Mouse (Mus musculus) gastrocnemius, adult 18-20 months (tissue): ENCODE data around the gene Tuba8. TPM values are rescaled to one million over a fixed set of nuclear protein-coding genes. Genes with fewer than 3 reads are reported as not detected.

ENCODE experiments used
- DNase-seq: peaks from one replicate; pipeline ENCODE4 v3.0.0; 2021; ENCODE audit warnings: low spot score
- total RNA-seq, 2 experiments: library from RNA; stranded (reverse); gene quantifications; 2 replicates each; pipeline ENCODE4 v1.2.3; 2021

The Tuba8 gene
- total RNA-seq, 2 experiments from 2014 or later: 193 to 210 TPM

- no peak for DNase-seq
Observed at GRCm38 (mm10) chr6:121226744-121227143, 16.2 kb downstream of the Tuba8 start.

- no peak for DNase-seq
Observed at GRCm38 (mm10) chr6:121228421-121228820, 17.9 kb downstream of the Tuba8 start.

GRCm38 (mm10) chr6:121232652-121233051 lies 22.2 kb downstream of the Tuba8 start:
- DNase-seq: no peak

- no peak for DNase-seq
Observed at GRCm38 (mm10) chr6:121236386-121236785, 25.9 kb downstream of the Tuba8 start.

GRCm38 (mm10) chr6:121238209-121238608 lies 27.7 kb downstream of the Tuba8 start:
- DNase-seq: no peak

- no peak for DNase-seq
Observed at GRCm38 (mm10) chr6:121241780-121242179, 31.3 kb downstream of the Tuba8 start.

- no peak for DNase-seq
Observed at GRCm38 (mm10) chr6:121243161-121243560, 32.7 kb downstream of the Tuba8 start.

GRCm38 (mm10) chr6:121245127-121246036 lies 34.9 kb downstream of the Tuba8 start, which contains the start of gene Usp18:
Gene Usp18, plus strand, starts transcription at chr6:121245906.
- peak; percentile 94 for DNase-seq

GRCm38 (mm10) chr6:121246037-121246361 lies 35.5 kb downstream of the Tuba8 start:
- no peak for DNase-seq

GRCm38 (mm10) chr6:121250406-121250805 lies 39.9 kb downstream of the Tuba8 start:
- no peak for DNase-seq

GRCm38 (mm10) chr6:121251256-121251655 lies 40.8 kb downstream of the Tuba8 start:
- no peak for DNase-seq

GRCm38 (mm10) chr6:121260548-121260947 lies 50.1 kb downstream of the Tuba8 start:
- DNase-seq: peak; percentile 69

- no peak for DNase-seq
Observed at GRCm38 (mm10) chr6:121261233-121261632, 50.7 kb downstream of the Tuba8 start.

GRCm38 (mm10) chr6:121262004-121262403 lies 51.5 kb downstream of the Tuba8 start:
- no peak for DNase-seq

- DNase-seq: no peak
Observed at GRCm38 (mm10) chr6:121262496-121262895, 52.0 kb downstream of the Tuba8 start.

GRCm38 (mm10) chr6:121270156-121270555 lies 59.7 kb downstream of the Tuba8 start:
- no peak for DNase-seq

- no peak for DNase-seq
Observed at GRCm38 (mm10) chr6:121271707-121272074, 61.2 kb downstream of the Tuba8 start.

GRCm38 (mm10) chr6:121272075-121272800 lies 61.7 kb downstream of the Tuba8 start:
- DNase-seq: peak; percentile 89

GRCm38 (mm10) chr6:121274356-121274755 lies 63.9 kb downstream of the Tuba8 start:
- DNase-seq: peak; percentile 33
